Mouse (Mus musculus) C2C12 (cell line): ENCODE data around the gene Srarp.

Source experiments
- CEBPB ChIP-seq: IDR thresholded peaks from one replicate; pipeline ENCODE4 v1.6.1; 2011; ENCODE audit warnings: low read depth, mild to moderate bottlenecking, control low read depth, moderate library complexity
- CTCF ChIP-seq: IDR thresholded peaks from one replicate; pipeline ENCODE4 v1.5.1; 2011; ENCODE audit not compliant: control insufficient read depth, insufficient read depth, insufficient read length
- MAX ChIP-seq: IDR thresholded peaks from one replicate; pipeline ENCODE4 v1.6.1; 2011; ENCODE audit warnings: mild to moderate bottlenecking, control low read depth
- USF1 ChIP-seq: IDR thresholded peaks from one replicate; pipeline ENCODE4 v1.6.1; 2011; ENCODE audit warnings: low read depth, mild to moderate bottlenecking, control low read depth, moderate library complexity

DNA sequence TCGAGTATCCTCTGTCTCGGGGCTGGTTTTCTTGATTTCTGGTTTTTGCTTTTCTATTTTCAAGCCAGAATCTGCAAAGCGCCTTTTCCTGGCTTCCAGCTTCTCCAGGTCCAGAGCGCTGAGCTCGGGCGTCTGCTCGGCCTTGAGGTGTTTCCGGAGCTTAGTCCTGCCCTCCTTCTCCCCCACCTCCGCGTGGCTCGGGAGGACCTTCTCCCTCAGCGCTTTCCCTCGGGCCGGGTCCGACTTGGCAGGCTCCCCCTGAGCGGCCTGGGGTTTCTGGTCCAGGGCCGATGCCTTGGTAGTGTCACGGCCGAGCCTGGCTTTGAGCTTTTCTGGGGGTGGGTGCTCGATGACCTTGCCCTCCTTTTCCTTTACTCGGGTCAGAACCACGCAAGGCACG lies 42.3 kb upstream of the Srarp start:
- no peak for TF ChIP-seq CTCF
- TF ChIP-seq USF1 = no peak
- no peak for TF ChIP-seq CEBPB
- TF ChIP-seq MAX = no peak
